Mouse (Mus musculus) ovary, postnatal 10 days (tissue): ENCODE measurements around the gene Ppp1r14c.

Experiments
- DNase-seq: peaks from one replicate; pipeline ENCODE4 v3.0.0; 2022; ENCODE audit warnings: low spot score

Gene Ppp1r14c

GRCm38 (mm10) chr10:3366036-3366869 lies at the start of gene Ppp1r14c:
Gene Ppp1r14c, plus strand, starts transcription at chr10:3366057.
- peak; percentile 27 for DNase-seq

DNA sequence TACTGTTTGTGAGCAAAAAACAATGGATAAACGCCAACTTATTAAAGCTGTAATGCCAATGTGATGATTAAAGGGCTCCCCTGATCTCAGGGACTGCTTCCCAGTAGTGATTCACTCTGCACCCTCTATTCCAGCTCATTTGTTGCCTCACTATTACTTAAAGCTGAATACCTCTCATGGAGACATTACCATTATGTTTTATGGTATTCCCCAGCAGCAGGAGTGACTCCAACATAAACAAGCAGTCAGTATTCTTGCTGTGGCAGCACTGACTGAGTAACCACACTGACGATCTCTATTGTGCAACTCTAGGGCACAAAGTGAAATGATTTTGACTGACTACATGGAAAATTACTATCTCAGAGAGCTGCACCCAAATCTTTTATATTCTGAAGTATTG lies 44.5 kb upstream of the Ppp1r14c start:
- DNase-seq = no peak

DNA sequence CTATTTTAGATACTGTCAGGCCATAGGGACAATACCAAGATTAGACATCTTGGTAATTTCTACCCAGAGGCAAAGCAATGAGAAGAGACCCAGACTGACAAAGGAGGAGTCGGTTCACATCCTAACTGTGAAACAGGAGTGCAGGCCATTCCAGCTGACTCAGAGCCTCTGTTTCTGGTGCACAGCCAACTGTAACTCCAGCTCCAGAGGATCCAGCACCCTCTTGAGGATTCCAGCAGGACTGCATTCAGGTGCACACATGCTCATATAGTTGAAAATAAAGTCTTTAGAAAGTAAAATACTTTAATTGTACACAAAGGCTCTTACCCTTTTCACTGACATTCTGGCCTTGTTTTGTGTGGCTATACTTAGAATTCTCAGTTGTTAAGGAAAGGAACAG lies 40.4 kb upstream of the Ppp1r14c start:
- DNase-seq = no peak

GRCm38 (mm10) chr10:3332880-3333279 lies 33.0 kb upstream of the Ppp1r14c start:
- DNase-seq = peak; percentile 44

DNA sequence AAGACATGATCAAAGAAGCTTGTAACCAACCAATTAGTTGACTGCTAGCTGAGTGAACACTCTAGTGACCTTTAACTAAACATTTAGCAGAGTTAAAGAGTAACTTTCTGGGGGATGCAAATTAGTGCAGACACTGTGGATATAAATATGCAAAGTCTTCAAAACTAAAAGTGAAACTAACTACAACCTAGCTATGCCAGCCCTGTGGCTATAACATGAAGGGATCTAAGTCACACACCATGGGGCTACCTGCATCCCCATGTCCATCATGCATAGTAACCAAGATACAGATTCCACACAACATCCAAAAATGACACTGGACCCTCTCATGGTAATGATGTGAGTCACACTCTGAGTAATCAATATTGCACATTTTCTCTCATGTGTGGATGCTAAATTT lies 31.3 kb upstream of the Ppp1r14c start:
- no peak for DNase-seq

- no peak for DNase-seq
Observed at GRCm38 (mm10) chr10:3336729-3337329, 29.0 kb upstream of the Ppp1r14c start.

- no peak for DNase-seq
Observed at GRCm38 (mm10) chr10:3337330-3337901, 28.4 kb upstream of the Ppp1r14c start.

DNA sequence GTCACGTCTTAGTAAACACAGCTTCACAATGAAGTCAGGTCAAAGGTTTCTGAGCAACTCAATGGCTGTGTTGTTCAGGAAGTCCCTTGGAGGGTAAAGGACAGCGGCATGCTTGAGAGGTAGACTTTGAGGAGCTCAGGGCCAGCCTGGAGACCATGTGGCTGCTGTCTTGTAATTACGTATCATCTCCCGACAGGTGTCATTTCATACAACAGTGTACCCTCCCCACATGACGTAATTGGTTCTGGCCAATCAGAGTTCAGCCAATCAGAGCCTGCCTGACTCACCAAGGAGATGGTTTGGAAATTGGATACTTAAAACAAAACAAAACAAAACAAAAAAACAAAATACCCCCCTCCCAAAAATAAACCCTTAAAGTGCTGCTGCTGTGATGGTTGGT lies 20.2 kb upstream of the Ppp1r14c start:
- no peak for DNase-seq

- DNase-seq = no peak
Observed at GRCm38 (mm10) chr10:3359531-3359930, 6.3 kb upstream of the Ppp1r14c start.

GRCm38 (mm10) chr10:3365671-3366035 lies 204 bp upstream of the Ppp1r14c start:
- DNase-seq = no peak

DNA sequence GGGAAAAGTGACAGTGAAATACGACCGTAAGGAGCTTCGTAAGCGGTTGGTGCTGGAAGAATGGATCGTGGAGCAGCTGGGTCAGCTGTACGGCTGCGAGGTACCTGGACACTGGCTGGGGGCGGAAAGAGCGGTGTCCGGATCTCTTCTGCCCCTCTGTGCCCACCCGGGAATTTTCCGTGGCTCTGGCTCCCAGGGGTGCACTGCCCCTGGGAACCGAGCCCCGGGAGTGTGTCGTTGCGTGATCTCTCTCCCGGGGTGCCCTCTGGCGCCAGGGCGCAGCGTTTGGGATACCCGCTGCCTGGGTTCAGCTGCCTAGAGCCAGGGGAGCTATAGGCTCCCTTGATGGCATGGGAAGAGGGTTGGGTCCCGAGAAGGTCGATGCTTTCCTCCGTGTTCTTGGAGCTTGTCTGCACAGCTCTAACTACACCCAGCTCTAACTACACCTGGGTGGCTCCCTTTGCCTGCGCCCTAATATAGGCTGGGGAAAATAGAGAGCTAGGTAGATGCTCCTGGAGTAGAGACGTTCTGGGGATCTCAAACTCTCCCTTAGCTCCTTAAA lies 1.1 kb downstream of the Ppp1r14c start:
- DNase-seq = no peak

GRCm38 (mm10) chr10:3367440-3367839 lies 1.6 kb downstream of the Ppp1r14c start:
- DNase-seq = no peak

DNA sequence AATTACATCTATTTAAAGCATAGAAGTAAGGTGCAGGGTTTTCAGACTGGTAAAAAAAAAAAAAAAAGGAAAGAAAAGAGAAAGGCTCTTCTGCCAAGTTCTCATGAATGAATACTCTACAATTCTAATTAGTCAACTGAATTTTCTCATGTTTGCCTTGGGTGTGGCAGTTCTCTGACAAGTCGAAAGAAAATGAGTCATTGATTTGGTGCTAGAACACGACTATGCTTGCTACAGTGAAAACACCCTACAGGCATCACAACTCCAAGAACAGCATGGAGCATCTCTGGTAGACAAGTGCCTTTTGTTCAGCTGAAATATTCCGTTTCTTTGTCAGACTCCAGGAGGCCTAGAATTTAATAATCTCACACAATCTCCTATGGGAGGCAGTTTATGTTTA lies 17.3 kb downstream of the Ppp1r14c start:
- DNase-seq = no peak

GRCm38 (mm10) chr10:3392251-3392650 lies 26.4 kb downstream of the Ppp1r14c start:
- DNase-seq = no peak

GRCm38 (mm10) chr10:3393548-3393947 lies 27.7 kb downstream of the Ppp1r14c start:
- no peak for DNase-seq

GRCm38 (mm10) chr10:3394193-3394592 lies 28.3 kb downstream of the Ppp1r14c start:
- DNase-seq = no peak

DNA sequence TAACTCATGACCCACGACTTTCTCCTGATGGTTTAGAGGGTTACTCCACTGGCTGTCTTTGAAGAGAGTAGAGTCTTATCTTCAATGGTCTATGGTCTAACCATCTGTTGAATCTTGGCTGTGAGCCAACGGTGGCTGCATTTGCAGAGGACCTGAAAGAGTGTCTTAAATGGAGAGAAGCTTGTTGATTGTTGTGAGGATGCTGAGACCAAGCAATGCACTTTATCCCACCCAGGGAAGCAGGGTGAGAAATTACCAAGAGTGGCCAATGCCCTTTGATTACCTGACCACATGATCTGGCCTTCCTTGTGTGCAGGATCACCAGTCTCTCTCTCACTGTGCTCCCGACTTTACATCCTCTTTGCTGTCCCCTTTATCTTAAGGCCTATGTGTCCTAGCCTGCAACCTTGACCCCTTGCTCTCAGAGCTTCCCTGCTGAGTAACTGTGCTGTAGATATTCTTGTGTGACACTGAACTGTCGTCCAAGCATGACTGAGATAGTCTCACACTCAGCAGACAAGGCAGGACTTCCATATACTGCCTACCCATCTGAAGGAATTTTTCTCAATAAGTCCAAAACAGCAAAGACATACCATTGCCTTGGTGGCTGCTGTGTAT lies 28.9 kb downstream of the Ppp1r14c start:
- DNase-seq = no peak

GRCm38 (mm10) chr10:3395341-3395931 lies 29.6 kb downstream of the Ppp1r14c start:
- no peak for DNase-seq

- DNase-seq = no peak
Observed at GRCm38 (mm10) chr10:3396008-3396795, 30.3 kb downstream of the Ppp1r14c start.

GRCm38 (mm10) chr10:3397406-3397805 lies 31.5 kb downstream of the Ppp1r14c start:
- no peak for DNase-seq

GRCm38 (mm10) chr10:3398051-3398450 lies 32.2 kb downstream of the Ppp1r14c start:
- no peak for DNase-seq
